Mouse (Mus musculus): ENCODE data around the gene Ap1g2. TPM values are rescaled to one million over a fixed set of nuclear protein-coding genes. Genes with fewer than 3 reads are reported as not detected.

Ap1g2 gene
- polyA plus RNA-seq (2014; fragmentation: Illumina TruSeq; extraction: RNeasy Lipid Tissue Mini Kit (QIAGEN cat#74804); ENCODE audit: low read depth, low replicate concordance), result 8.4 TPM

DNA sequence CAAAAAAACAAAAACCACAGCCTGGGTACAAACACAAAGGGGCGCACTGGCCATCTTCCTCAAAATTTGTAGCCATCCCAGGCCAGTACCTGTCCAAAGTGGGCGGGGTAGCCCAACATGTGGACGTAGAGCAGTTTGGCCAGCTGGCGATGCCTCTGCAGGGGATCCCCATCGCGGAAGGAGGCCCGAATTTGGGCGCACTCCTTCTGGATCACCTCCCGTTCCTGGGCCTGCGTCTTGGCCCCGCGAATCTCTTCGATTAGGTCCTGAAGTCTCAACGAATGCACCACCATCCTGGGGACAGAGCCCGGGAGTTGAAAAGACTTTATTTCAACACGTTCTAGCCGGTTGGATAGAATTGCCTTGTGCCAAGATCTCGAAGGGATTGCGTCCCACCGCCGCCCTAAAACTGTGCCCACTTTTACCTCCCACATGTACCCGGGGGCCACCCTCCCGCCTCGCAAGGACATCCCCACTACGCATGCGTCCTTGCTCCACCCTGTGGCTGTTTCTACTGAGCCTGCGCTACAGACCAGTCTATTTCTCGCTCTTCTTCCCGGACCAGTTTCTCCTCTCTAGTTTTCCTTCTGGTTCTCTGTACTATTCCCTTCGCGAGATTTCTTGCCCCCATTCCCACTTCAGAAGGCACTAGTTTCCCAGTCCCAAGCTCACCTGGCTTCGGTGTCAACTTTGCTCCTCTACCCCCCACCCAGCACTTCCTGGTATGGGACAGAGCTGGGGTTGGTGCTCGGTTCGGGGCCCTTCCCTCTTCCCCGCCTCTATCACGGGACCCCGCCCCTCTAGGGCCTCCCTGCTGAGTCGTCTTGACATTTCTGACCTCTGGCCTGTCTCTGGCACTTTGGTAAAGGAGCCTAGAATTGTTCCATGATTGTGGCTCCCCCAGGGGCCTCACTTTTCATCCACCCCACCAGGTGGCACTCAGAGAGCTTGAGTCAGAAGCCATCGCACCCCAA, at the start of gene Ap1g2:
TSS of gene Ap1g2 (minus strand) at position 758 of the 974 bp plus-strand sequence.

DNA sequence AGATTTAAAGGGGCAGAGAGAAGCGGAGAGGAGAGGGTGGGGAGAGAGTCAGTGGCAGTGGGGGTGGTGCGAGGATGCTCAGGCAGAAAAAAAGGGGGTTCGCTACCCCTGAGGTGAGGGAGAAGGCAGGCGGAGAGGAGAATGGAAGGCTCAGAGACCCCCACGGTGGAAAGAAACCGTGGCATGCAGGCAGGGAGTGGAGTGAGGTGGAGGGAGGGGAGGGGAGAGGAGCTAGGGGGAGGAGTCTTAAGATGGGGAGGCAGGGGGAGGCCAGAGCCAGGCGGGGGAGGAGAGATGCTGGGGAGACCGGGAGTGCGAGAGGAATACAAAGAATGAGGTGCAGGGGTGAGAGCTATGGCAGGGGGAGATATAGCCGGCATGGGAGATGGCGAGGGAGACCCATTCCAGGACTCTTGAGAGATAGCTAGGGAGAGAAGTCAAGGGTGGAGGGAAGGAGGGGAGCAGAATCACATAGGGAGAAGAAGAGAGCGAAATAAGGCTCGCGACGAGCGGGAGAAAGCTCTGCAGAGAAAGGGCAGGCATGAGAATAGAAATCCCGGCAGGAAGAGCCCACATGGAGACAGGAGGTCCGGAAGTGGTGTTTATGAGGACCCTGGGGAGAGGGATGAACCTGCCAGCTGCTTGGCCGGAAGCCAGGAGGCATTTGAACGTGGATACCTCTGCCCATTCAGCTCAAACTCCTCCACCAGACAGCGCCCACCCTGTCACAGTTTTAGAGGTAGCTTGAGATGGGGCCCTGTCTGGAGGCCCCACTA, 10.2 kb upstream of the Ap1g2 start, which contains the start of gene Jph4:
TSS of gene Jph4 (minus strand) at position 511 of the 776 bp plus-strand sequence.

DNA sequence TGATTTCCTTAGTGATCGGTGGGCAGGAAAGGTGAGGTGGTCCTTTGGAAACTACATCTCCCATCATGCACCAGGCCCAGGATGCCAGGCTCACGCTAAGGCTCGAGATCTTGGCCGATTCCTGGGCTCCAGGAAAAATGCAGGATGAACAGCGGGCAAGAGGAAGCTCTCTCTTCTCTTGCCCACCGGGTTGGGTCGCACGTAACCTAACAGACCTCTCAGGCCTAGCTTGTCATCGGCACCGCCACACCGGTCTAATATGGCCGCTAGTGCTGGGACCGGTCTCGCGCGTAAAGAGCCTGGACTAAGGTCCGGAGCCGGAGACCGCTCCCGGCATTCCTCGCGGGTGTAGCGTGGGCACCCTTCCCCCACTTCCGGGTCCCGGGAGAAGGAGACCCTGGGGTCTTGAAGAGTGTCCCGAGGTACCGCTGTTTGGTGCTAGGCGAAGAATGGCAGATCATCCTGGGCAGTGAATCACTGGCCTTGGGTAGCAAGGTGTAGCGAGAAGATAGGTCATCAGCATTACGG, 11.6 kb downstream of the Ap1g2 start, which contains the start of gene Thtpa:
TSS of gene Thtpa (plus strand) at position 81 of the 528 bp plus-strand sequence.

DNA sequence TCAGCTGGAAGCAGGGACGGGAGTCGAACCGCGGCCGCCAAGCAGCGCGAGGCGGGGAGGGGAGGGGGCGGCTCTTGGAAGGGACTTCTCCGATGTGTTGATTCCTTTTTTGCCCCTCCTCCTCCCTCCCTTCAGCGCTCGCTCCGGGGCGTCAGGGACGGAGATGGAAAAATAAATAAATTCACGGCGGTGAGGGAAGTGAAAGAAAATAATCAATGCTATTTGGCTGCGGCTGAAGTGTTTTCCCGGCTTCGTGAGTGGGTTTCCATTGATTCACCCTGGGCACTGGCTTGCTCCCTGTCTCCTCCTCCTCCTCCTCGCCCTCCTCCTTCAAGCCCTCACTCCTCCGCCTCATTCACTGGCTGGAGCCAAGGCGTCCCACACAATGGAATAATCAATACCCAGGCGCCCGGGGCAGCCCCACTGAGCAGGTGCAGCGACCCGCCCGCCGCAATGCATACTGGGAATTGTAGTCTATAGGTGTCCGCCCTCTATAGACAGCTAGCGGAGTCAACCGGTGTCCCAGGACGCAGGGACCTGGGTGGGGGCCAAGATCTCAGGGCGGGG, 14.3 kb downstream of the Ap1g2 start, which contains the start of gene Zfhx2:
TSS of gene Zfhx2 (minus strand) at position 314 of the 567 bp plus-strand sequence.

Other genes with a start within 250 kb of the Ap1g2 start
- 4.2 TPM for gene Homez, start 235.6 kb downstream of the Ap1g2 start, polyA plus RNA-seq (2014; fragmentation: Illumina TruSeq; extraction: RNeasy Lipid Tissue Mini Kit (QIAGEN cat#74804); ENCODE audit: low read depth, low replicate concordance)
- gene Ppp1r3e, start 229.0 kb downstream of the Ap1g2 start, polyA plus RNA-seq (2014; fragmentation: Illumina TruSeq; extraction: RNeasy Lipid Tissue Mini Kit (QIAGEN cat#74804); ENCODE audit: low read depth, low replicate concordance), result 6.7 TPM
- gene Bcl2l2, start 223.2 kb downstream of the Ap1g2 start, polyA plus RNA-seq (2014; fragmentation: Illumina TruSeq; extraction: RNeasy Lipid Tissue Mini Kit (QIAGEN cat#74804); ENCODE audit: low read depth, low replicate concordance), result 44.0 TPM
- not detected for gene Gm20521, start 223.2 kb downstream of the Ap1g2 start, polyA plus RNA-seq (2014; fragmentation: Illumina TruSeq; extraction: RNeasy Lipid Tissue Mini Kit (QIAGEN cat#74804); ENCODE audit: low read depth, low replicate concordance)
- gene Pabpn1, start 214.1 kb downstream of the Ap1g2 start, polyA plus RNA-seq (2014; fragmentation: Illumina TruSeq; extraction: RNeasy Lipid Tissue Mini Kit (QIAGEN cat#74804); ENCODE audit: low read depth, low replicate concordance), result 80.5 TPM
- 7.5 TPM for gene Slc22a17, start 193.5 kb downstream of the Ap1g2 start, polyA plus RNA-seq (2014; fragmentation: Illumina TruSeq; extraction: RNeasy Lipid Tissue Mini Kit (QIAGEN cat#74804); ENCODE audit: low read depth, low replicate concordance)
- gene Efs, start 180.5 kb downstream of the Ap1g2 start, polyA plus RNA-seq (2014; fragmentation: Illumina TruSeq; extraction: RNeasy Lipid Tissue Mini Kit (QIAGEN cat#74804); ENCODE audit: low read depth, low replicate concordance), result 2.7 TPM
- gene Il25, start 173.9 kb downstream of the Ap1g2 start, polyA plus RNA-seq (2014; fragmentation: Illumina TruSeq; extraction: RNeasy Lipid Tissue Mini Kit (QIAGEN cat#74804); ENCODE audit: low read depth, low replicate concordance), result not detected
- gene Cmtm5, start 170.3 kb downstream of the Ap1g2 start, polyA plus RNA-seq (2014; fragmentation: Illumina TruSeq; extraction: RNeasy Lipid Tissue Mini Kit (QIAGEN cat#74804); ENCODE audit: low read depth, low replicate concordance), result 1.1 TPM
- 19,749 TPM for gene Myh6, start 139.7 kb downstream of the Ap1g2 start, polyA plus RNA-seq (2014; fragmentation: Illumina TruSeq; extraction: RNeasy Lipid Tissue Mini Kit (QIAGEN cat#74804); ENCODE audit: low read depth, low replicate concordance)
- gene Gm17428, start 129.7 kb downstream of the Ap1g2 start, polyA plus RNA-seq (2014; fragmentation: Illumina TruSeq; extraction: RNeasy Lipid Tissue Mini Kit (QIAGEN cat#74804); ENCODE audit: low read depth, low replicate concordance), result not detected
- gene Myh7, start 112.0 kb downstream of the Ap1g2 start, polyA plus RNA-seq (2014; fragmentation: Illumina TruSeq; extraction: RNeasy Lipid Tissue Mini Kit (QIAGEN cat#74804); ENCODE audit: low read depth, low replicate concordance), result 68.0 TPM
- gene Ngdn, start 91.1 kb downstream of the Ap1g2 start, polyA plus RNA-seq (2014; fragmentation: Illumina TruSeq; extraction: RNeasy Lipid Tissue Mini Kit (QIAGEN cat#74804); ENCODE audit: low read depth, low replicate concordance), result 34.7 TPM
- gene Zfhx2, start 14.3 kb downstream of the Ap1g2 start, polyA plus RNA-seq (2014; fragmentation: Illumina TruSeq; extraction: RNeasy Lipid Tissue Mini Kit (QIAGEN cat#74804); ENCODE audit: low read depth, low replicate concordance), result 2.3 TPM
- 17.0 TPM for gene Thtpa, start 11.8 kb downstream of the Ap1g2 start, polyA plus RNA-seq (2014; fragmentation: Illumina TruSeq; extraction: RNeasy Lipid Tissue Mini Kit (QIAGEN cat#74804); ENCODE audit: low read depth, low replicate concordance)
- 0.16 TPM for gene Jph4, start 10.3 kb upstream of the Ap1g2 start, polyA plus RNA-seq (2014; fragmentation: Illumina TruSeq; extraction: RNeasy Lipid Tissue Mini Kit (QIAGEN cat#74804); ENCODE audit: low read depth, low replicate concordance)
- gene Dhrs2, start 115.4 kb upstream of the Ap1g2 start, polyA plus RNA-seq (2014; fragmentation: Illumina TruSeq; extraction: RNeasy Lipid Tissue Mini Kit (QIAGEN cat#74804); ENCODE audit: low read depth, low replicate concordance), result not detected